Mouse (Mus musculus): ENCODE results near the gene Micu1.
"Not testable (repeated sequence)": the region's sequence is repeated elsewhere in the genome, so short reads cannot be mapped to it uniquely, and the experiment has no call there.

Micu1 gene

GRCm38 (mm10) chr10:59702207-59703032 is at the start of gene Micu1:
Gene Micu1, plus strand, starts transcription at chr10:59702477.
- peak; percentile 94 for DNase-seq (ENCODE audit: low read depth)

- peak; percentile 32 for DNase-seq (ENCODE audit: low read depth)
Observed at GRCm38 (mm10) chr10:59656799-59657198, 45.5 kb upstream of the Micu1 start.

- no peak for DNase-seq (ENCODE audit: low read depth)
Observed at GRCm38 (mm10) chr10:59664765-59665164, 37.5 kb upstream of the Micu1 start.

- DNase-seq (ENCODE audit: low read depth) = no peak
Observed at GRCm38 (mm10) chr10:59665503-59666291, 36.6 kb upstream of the Micu1 start.

- DNase-seq (ENCODE audit: low read depth) = no peak
Observed at GRCm38 (mm10) chr10:59667377-59667776, 34.9 kb upstream of the Micu1 start.

GRCm38 (mm10) chr10:59668491-59668890 is 33.8 kb upstream of the Micu1 start:
- DNase-seq (ENCODE audit: low read depth) = no peak

GRCm38 (mm10) chr10:59677836-59678235 is 24.4 kb upstream of the Micu1 start:
- DNase-seq (ENCODE audit: low read depth) = no peak

- no peak for DNase-seq (ENCODE audit: low read depth)
Observed at GRCm38 (mm10) chr10:59679189-59679588, 23.1 kb upstream of the Micu1 start.

GRCm38 (mm10) chr10:59685586-59685985 is 16.7 kb upstream of the Micu1 start:
- DNase-seq (ENCODE audit: low read depth) = not testable (repeated sequence)

GRCm38 (mm10) chr10:59687126-59687525 is 15.2 kb upstream of the Micu1 start:
- no peak for DNase-seq (ENCODE audit: low read depth)

- DNase-seq (ENCODE audit: low read depth) = no peak
Observed at GRCm38 (mm10) chr10:59689836-59690235, 12.4 kb upstream of the Micu1 start.

GRCm38 (mm10) chr10:59692441-59692840 is 9.8 kb upstream of the Micu1 start:
- peak; percentile 50 for DNase-seq (ENCODE audit: low read depth)

GRCm38 (mm10) chr10:59694104-59694503 is 8.2 kb upstream of the Micu1 start:
- no peak for DNase-seq (ENCODE audit: low read depth)

- no peak for DNase-seq (ENCODE audit: low read depth)
Observed at GRCm38 (mm10) chr10:59699516-59699915, 2.8 kb upstream of the Micu1 start.

GRCm38 (mm10) chr10:59701805-59702204 is 472 bp upstream of the Micu1 start:
- no peak for DNase-seq (ENCODE audit: low read depth)

GRCm38 (mm10) chr10:59703060-59703760 is 933 bp downstream of the Micu1 start:
- no peak for DNase-seq (ENCODE audit: low read depth)

- DNase-seq (ENCODE audit: low read depth) = peak; percentile 45
Observed at GRCm38 (mm10) chr10:59706991-59707546, 4.8 kb downstream of the Micu1 start.

GRCm38 (mm10) chr10:59707595-59707994 is 5.3 kb downstream of the Micu1 start:
- DNase-seq (ENCODE audit: low read depth) = no peak

- DNase-seq (ENCODE audit: low read depth) = no peak
Observed at GRCm38 (mm10) chr10:59709281-59709680, 7.0 kb downstream of the Micu1 start.

- DNase-seq (ENCODE audit: low read depth) = peak; percentile 57
Observed at GRCm38 (mm10) chr10:59710246-59710645, 8.0 kb downstream of the Micu1 start.

GRCm38 (mm10) chr10:59712062-59712461 is 9.8 kb downstream of the Micu1 start:
- no peak for DNase-seq (ENCODE audit: low read depth)

GRCm38 (mm10) chr10:59720017-59720416 is 17.7 kb downstream of the Micu1 start:
- no peak for DNase-seq (ENCODE audit: low read depth)

Measured in naive thymus-derived CD4-positive, alpha-beta T cell, adult 2 months (primary cell).